Mouse (Mus musculus): ENCODE data around the gene Tnfrsf26.

Gene Tnfrsf26

DNA sequence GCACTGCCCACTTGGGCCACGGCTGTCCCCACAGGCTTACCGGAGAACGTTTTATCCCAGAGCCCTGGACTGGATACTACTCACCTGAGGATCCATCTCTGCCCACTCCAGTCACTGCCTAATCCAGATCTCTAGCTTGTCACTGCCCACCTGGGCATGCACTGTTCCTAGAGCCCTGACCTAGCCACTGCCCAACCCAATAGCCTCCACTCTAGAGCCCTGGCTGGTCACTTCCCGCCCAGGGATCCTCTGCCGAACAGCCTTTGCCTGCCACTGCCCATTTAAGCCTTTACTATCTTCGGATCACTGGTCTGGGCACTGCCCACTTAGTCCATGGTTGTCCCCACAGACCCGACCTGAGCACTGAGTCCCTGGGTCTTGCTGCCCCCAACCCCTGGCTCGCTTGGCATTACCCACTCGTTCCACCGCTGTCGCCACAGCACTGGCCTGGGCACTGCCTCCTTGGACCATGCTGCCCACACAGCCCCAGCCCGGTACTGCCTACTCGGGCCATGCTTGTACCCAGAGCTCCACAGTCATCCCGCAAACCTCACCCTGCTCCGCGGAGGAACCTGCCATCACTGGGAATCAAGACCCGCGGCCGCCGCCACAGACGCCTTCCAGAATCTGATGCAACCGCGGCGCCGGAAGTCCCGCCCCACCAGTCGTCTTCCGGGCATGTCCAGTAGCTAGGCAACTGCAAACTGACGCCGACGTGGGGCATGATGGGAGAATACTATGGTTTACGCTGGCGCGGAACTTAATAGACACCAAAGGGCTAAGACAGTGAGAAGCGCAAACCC, 28.9 kb downstream of the Tnfrsf26 start, which contains the start of gene Cars:
TSS of gene Cars (minus strand) at position 663 of the 803 bp plus-strand sequence.
- peak; percentile 97 for DNase-seq (ENCODE audit: low read depth, low spot score)

DNA sequence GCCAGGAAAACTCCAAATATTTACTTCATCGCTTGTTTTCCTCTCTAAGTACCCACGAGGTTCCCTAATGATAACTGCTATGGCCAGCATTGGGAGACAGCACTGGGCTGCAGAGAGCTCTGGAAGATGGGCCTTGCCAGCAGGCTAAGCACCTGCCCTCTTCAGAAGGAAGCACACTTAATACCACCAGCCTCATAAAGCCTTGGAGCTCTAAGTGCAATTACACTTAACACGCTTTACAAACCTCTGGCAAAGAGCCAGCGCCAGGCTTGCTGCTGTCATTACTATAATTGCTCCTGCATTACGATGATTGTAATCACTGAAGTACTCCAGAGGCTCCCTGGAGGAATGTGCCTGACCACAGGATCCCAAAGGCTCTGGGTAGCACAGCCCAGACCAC, 33.7 kb downstream of the Tnfrsf26 start:
- DNase-seq (ENCODE audit: low read depth, low spot score) = no peak

DNA sequence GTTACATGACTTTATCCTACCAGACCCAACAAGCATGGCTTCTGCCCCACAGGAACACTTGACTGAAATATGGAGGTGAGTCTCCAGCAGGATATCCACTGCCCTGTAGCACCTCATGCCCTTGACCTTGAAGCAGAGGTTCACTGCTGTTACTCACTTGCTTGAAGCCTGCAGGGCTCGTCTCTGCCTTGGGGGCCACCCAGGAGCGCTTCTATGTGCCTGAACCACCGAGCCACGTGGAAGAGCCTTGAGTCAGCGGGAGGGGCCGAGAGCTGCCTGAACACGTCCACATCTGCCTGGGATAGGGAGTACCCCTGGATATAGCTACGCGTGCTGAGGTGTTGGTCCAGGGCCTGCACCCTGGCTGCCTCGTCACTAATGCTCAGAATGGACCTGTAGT, 36.3 kb downstream of the Tnfrsf26 start:
- no peak for DNase-seq (ENCODE audit: low read depth, low spot score)

DNA sequence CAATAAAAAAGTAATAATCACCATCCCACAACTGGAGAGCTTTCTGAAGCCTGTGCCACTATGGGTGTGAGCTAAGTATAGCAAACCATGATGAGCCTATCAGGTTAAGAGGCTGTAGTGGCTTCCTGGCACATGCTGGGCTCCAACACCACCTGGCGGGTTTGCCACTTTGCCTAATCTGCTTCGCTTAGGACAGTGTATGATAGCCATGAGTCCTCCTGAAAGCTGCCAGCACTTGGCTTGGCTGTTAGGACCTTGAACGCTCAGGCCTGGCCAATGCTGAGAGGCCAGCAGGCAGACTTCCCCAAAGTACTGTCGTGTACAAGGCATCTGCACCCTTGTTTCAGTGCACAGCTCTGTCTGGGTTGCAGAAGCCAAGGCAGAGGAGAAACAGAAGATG, 40.5 kb downstream of the Tnfrsf26 start:
- no peak for DNase-seq (ENCODE audit: low read depth, low spot score)

DNA sequence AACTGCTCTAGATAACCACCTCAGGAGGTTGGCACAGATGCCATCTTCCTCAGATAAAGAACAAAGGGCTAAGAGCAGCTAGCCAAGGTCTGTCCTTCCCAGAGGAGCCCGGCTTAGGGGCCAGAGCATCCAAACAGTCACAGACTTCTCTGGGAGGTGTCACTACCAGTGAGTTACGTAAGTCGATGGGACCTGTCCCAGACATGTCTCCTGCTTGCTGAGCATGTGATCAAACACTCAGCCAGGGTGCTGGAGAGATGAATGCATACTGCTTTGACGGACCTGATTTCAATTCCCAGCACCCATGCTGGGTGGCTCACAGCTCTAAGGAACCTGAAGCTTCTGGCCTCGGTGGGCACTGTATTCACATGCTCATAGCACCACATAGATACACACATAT, 40.9 kb downstream of the Tnfrsf26 start:
- no peak for DNase-seq (ENCODE audit: low read depth, low spot score)

DNA sequence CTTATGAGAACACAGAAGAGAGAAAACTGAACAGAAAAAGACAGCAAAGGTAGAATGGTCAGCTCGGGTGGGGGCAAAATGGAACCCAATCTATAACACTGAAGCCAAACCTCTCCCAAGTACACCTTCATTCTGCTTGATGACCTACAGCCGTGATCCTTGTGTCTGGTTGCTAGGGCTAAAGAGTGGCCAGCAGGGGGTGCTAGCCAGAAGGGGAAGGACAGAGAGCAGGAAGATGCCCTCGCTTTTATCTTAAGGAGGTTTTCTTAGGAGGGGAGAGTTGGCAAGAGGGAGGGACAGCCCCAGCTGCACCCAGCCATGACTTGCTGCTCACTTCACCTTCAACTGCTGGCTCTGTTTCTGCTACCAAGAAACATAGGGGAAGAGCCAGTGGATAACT, 44.6 kb downstream of the Tnfrsf26 start:
- DNase-seq (ENCODE audit: low read depth, low spot score) = peak; percentile 71

DNA sequence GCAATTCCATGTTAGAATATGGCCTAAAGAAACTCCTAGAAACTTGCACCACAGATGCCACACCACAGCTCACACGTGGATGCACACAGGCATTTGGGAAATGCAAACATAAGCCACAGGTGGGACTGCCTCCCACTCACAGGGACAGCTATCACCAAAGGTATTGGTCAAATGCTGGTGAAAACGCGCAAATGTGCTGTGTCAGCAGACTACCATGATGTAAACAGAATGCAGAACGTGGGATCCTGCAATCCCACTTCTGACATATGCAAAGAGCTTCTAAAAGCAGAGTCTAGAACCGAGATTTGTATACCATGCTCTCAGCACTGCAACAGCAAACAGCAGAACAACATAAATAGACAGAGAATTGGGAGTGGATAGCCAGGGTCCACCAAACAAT, 45.5 kb downstream of the Tnfrsf26 start:
- no peak for DNase-seq (ENCODE audit: low read depth, low spot score)

DNA sequence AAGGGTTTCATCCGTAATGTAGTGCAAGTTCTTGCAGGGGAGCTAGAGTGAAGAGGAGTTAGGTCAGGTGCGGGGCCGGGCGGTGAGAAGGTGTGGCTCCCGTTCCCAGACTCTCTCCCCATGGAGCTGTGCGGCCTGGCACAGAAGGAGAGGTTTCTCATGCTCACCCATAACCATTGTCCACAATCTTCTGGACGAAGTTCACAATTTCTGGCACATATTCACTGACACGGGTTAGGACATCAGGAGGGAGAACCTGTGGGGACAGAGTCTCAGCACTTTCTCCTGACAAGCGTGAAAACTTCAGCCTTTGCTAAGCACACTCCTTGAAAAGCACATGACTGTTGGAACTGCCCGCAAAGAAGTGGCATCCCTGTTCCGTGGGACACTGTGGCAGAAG, 52.8 kb downstream of the Tnfrsf26 start:
- DNase-seq (ENCODE audit: low read depth, low spot score) = no peak

DNA sequence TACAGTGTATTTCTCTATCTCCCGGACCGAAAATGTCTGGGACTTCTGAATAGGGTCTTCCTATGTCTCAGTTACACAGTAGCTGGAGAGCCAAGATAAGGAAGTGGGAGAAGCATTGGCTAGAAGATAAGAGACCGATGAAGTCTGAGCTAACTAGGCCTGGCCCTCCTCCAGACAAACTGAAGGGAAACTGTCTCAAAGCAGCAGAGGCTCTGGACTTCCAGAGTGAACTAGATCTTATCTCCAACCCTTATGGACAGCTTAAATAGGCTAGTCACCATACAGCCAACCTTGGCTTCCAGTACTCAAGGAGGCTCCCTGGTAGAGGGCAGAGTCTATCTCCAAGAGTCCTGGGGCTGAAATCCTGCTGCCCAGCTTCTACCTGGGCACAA, 62.9 kb downstream of the Tnfrsf26 start:
- DNase-seq (ENCODE audit: low read depth, low spot score) = no peak

DNA sequence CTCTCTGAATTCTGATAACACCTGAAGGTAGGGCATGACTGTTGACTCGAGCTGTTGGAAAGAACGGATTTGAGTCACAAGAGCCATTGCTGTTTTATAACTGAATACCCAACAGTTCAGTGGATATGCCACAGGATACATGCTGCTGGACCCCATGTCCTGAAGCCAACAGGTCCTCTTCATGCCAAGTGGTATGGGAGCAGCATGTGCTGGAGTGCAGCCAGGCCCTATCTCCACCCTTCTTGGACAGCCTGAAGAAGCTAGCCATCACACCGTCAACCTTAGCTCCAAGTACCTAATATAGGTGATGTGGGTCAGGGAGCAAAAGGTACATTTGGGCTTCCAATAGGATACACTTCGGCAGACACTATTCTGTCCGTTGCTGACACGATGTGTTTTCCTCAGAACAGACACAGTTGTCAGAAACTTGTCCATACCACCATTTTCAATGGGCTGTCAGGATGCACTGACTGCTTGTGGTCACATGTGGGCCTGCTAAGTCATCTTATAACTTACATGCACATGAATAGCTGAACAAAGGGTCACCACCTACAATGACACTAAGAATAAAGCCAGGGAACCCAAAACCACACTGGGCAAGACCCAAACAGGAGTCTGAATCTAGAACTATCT, 63.4 kb downstream of the Tnfrsf26 start:
- DNase-seq (ENCODE audit: low read depth, low spot score) = no peak

DNA sequence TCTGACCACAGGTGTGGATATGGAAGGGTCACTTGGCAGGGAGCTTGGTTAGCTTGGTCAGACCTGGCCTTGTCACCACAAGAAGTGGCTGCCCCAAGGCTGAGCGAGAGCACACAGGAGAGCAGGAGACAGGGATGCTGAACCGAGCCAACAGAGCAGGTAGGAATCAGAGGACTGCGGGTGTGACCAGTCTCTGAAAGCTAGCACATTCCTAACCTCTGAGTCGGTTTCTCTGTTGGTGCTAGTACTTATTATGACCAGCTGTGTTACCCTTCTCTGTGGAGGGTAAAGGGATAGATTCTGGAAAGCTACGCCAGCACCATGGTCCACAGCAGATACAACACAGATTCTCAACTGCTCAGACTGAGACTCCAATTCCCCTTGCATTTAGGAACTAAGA, 64.7 kb downstream of the Tnfrsf26 start:
- DNase-seq (ENCODE audit: low read depth, low spot score) = no peak

Data from A20 (cell line).